Mouse (Mus musculus) kidney, adult 18-20 months (tissue): ENCODE data around the gene Ahrr.

Experiments used
- DNase-seq: peaks from one replicate; pipeline ENCODE4 v3.0.0; 2021

Ahrr gene

DNA sequence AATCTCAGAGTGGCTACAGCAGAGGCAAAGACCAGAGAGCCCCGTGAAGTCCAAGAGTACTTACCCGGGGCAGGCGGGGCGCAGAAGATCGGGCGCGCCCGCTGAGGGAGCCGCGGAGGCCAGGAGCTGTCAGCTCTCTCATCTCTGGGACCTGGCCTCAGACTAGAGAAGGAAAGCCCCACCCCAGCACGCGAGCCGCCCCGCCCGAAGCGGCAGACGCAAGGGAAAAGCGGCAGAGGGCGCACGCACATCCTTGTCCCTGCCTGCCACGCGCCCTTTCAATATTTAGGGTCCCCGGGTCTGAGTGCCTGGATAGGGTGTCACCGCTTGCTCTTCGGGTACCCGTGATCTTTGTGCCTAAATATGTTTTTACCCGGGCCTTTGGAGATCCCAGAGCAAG lies at the start of gene Ahrr:
Gene Ahrr, minus strand, starts transcription at position 165 of the 400 bp plus-strand sequence.
- peak; percentile 19 for DNase-seq

DNA sequence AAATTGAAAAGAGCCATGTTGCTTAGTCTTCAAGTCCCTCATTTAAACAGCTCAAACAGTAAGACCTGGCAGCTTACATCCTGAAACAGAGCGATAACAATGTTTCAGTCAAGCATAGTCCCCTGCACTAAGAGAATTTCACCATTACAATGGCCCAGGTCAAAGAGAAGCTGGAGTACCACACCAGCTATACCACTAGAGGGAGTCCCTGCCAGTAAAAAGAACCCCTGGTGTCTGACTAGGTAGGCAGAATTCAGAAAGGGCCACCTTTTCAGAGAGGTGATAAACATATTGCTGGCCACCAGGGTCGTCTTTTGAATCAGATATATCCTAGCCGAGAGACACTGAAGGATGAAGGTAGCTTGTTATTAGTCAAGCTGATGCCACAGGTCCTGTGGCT lies 48.9 kb upstream of the Ahrr start:
- DNase-seq, result peak; percentile 24

DNA sequence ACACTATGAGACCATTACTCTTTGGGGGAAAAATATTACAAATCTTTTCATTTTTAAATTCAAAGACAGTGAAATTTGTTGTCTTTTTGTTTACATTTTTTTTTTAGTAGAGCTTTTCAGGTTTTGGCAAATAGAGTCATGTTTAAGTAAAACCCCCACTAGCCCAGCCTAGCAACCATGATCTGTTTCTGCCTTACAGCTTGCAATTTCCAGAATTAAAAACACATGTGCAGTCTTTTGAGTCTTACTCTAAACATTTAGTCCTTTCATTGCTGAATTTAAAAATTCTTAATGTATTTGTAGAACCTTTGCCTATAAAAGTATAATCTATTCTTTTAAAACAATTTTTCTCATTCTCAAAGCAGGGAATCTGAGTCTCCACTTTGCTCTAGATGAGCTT lies 37.2 kb upstream of the Ahrr start:
- DNase-seq, result no peak

- DNase-seq, result peak; percentile 94
Observed at GRCm38 (mm10) chr13:74317170-74317849, 25.2 kb upstream of the Ahrr start, which contains the start of gene Pdcd6. Pdcd6 (minus strand) TSS chr13:74317580.

DNA sequence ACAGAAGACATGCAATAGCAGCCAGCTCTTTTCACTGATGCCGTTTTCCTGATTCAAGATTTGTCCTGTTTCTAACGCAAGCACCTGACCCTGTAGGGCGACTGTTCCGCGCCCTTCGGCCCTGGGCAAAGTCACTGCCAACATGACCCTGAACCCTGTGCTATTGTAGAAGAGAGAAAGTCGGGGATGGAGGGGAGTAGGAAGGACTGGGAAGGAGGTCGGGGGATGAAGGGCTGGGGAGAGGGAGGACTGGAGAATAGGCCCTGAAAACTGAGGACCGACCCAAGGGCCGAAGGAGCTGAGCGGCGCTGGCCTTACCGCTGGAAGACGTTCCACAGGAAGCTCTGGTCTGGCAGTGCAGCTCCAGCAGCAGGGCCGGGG lies 24.6 kb upstream of the Ahrr start:
- DNase-seq, result no peak

- no peak for DNase-seq
Observed at GRCm38 (mm10) chr13:74316386-74316785, 24.3 kb upstream of the Ahrr start.

- no peak for DNase-seq
Observed at GRCm38 (mm10) chr13:74314616-74315015, 22.5 kb upstream of the Ahrr start.

- no peak for DNase-seq
Observed at GRCm38 (mm10) chr13:74305780-74306179, 13.6 kb upstream of the Ahrr start.

GRCm38 (mm10) chr13:74305380-74305779 lies 13.2 kb upstream of the Ahrr start:
- DNase-seq, result no peak

DNA sequence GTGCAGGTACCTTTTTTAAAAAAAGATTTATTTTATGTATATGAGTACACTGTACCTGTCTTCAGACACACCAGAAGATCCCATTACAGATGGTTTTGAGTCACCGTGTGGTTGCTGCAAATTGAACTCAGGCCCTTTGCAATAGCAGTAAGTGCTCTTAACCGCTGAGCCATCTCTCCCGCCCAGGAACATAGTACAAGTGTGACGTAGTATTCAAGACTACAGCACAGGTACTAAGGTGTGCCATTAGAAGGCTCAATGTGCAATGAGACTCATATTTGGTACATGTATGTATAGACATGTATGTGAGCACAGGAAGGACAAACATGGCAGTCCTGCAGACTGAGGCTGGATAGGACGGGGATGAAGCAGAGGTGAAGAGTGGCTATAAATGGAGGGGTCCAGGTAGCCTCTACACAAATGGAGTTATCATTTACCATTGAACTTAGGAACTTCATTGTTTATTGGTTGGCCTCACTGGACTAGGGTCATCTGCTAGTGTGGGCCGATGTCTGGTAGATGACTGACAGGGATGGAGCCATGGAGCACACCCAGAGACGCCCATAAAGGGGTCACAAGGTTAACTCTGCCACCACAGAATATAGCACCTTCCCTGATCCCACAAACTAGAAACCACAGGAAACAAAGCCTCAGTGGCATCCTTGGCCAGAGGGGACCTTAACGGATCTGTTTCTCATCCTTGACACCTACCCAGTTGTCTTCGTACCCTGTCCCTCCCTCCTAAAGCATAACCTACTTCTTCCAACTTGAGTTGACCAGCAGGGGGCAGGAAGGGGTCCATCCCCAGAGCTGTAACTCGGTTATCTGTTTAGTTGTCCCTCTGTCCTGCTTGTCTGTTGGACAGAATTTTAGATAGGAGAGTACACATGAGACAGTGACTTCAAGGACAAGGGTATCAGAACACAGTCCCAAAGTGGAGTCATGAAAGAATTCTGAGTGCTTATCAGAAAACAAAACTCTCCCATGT lies 10.2 kb upstream of the Ahrr start:
- no peak for DNase-seq

DNA sequence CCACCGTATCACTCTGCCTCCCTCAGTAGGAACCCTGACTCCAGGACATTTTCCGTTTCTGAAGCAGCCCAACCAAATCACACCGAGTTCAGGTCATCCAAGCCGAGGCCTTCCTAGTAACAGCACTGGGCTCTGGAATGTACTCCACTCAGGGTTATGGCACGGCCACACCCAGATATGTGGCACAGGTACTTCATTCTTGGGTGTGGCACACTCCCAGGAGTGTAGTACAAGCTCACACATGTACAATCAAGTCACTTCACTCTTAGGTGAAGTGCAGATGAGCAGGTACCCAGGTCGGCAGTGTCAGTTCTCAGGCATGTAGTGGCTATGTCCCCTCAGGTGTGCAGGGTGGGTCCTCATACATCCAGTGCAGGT lies 9.5 kb upstream of the Ahrr start:
- no peak for DNase-seq

DNA sequence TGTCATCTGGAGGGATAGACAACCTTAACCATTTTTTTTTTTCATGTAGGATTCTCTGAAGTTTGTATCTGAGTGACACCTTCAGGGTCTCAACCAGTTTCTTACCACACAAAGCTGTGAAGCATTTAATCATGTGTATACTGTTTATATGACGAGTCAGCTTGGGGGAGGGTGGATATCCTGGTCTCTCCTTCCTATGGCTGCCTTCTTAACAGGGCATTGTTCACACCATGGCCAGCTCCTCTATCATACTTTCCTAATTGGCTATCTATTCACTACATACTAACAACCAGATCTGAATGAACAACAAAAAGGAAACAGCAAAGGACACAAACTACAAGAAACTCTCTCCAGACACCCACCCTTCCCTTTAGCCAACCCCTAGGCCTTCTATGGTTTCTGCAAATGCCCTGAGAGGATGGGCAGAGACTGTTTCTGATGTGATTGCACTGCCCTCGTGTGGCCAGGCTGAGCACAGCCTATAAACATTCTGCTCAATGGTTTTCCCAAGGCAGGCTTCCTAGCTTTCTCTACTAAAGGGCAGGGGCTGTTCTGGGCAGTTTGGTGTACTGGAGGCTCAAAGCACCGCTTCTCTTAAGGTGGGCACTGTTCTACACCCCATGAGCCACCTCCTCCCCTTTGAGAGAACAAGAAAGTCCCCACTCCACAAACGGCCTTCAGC lies 8.9 kb upstream of the Ahrr start:
- DNase-seq, result peak; percentile 73

DNA sequence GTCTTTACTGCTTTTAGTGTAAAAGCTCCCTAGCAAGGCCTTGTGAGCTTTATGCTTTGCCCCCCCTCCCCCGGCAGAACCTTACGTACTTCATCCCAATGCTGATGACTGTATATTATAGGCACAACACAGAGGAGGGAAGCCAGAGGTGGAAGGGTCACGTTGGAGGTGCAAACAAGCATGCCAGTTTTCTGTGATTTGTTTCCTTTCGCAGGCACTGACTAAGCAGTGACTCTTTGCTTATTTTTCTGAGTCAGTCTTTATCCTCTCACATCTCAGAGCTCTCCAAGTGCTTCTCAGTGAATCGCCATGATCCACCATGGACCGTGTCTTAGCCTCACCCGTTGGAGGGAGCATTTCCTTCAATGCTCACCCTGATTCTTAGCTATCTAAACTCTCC lies 4.2 kb upstream of the Ahrr start:
- DNase-seq, result no peak

GRCm38 (mm10) chr13:74289646-74290045 lies 2.5 kb downstream of the Ahrr start:
- no peak for DNase-seq

DNA sequence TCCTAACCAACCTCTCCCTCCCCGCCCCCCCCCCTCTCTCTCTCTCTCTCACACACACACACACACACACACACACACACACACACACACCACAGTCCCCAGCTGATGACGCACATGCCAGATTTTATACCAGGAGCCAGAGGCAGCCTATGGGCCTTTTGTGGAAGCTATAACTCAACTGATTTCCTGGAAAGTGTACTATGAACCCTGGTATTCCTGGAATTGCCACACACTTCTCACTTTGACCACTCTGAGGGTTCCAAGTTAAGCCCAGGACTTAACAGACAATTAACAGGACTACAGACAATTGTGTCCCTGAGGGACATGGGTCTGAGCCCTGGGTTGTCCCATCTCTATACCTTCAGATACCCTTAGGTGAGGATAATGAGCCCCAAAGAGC lies 9.8 kb downstream of the Ahrr start:
- no peak for DNase-seq

- no peak for DNase-seq
Observed at GRCm38 (mm10) chr13:74275726-74276125, 16.4 kb downstream of the Ahrr start.

- peak; percentile 19 for DNase-seq
Observed at GRCm38 (mm10) chr13:74260231-74260992, 31.7 kb downstream of the Ahrr start.

- peak; percentile 32 for DNase-seq
Observed at GRCm38 (mm10) chr13:74259460-74260230, 32.5 kb downstream of the Ahrr start.

DNA sequence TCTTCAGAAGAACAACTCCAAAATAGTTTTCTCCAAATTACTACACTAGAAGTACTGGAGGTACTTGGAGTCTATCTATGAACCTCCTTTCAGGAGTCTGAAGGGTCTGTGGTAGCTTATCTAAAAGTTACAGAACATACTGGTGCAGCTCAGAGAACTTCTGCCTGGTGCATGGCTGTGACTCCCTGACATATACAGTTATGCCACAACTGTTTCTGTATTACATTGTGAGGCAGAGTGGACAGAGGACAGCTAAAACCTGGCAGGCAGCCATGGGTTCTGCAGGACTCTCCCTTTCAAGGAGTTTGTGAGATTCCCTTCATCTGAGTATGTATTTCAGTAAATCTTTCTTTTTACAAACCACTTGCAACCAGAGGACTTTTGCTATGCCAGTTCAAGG lies 45.6 kb downstream of the Ahrr start:
- no peak for DNase-seq

GRCm38 (mm10) chr13:74245899-74246231 lies 46.3 kb downstream of the Ahrr start:
- no peak for DNase-seq

GRCm38 (mm10) chr13:74245214-74245898 lies 46.8 kb downstream of the Ahrr start:
- peak; percentile 46 for DNase-seq
